Mouse (Mus musculus) liver, adult 2 months (tissue): ENCODE measurements around the gene St6galnac1.

Experiments used
- CTCF ChIP-seq: fragments of 200-500 bp; IDR thresholded peaks from 2 replicates; pipeline ENCODE4 v1.5.1; 2011; ENCODE audit warnings: low read depth, low read length, control low read depth
- POLR2A ChIP-seq: fragments of 200-500 bp; IDR thresholded peaks from 2 replicates; pipeline ENCODE4 v1.6.1; 2011; ENCODE audit warnings: low read length, control low read depth; ENCODE audit not compliant: insufficient read depth; ENCODE audit errors: extremely low read depth

DNA sequence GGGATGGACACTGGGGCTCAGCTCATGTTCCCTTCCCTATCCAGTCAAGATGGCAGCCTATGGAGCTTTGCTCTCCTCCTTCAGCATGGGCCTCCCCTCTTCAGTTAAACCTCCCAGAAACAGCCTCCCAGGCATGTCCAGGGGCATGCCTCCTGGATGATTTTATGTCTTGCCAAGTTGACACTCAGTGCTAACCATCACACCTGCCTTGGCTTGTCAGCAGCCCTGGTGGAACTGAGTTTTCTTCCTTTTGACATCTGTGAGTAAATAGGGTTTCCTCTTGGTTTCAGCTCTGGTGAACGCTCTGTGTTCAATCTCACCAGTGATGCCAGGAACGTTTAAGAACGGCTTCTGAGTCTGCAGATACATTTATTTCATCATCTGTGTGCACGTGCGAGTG lies 27.4 kb upstream of the St6galnac1 start:
- no peak for TF ChIP-seq CTCF
- no peak for TF ChIP-seq POLR2A
